Mouse (Mus musculus): Measurements from ENCODE around the gene Esyt3. TPM values are rescaled to one million over a fixed set of nuclear protein-coding genes. Genes with fewer than 3 reads are reported as not detected.
A peak's percentile ranks its signal among the peaks of the same experiment; 100 is the strongest.

Gene Esyt3
- polyA plus RNA-seq (2015; fragmentation: Nextera tagmentation; extraction: Ambion mirVana) = 0.38 TPM in 2 replicates

- H3K4me1 ChIP-seq (replicated peaks) = peaks cover 17% of the 10 kb centered on the region
- ATAC-seq (ENCODE audit: low FRiP score) = peak; percentile 84
- H3K36me3 ChIP-seq = no peaks in the 10 kb centered on the region
- H3K27ac ChIP-seq = no peak within 1 kb of the TSS
- peak within 1 kb of the TSS; percentile 68 for H3K9ac ChIP-seq
- peaks cover 64% of the 10 kb centered on the region for H3K27me3 ChIP-seq
- WGBS = under 1% methylated on average over 66 of the region's 66 CpGs
- H3K4me3 ChIP-seq = peak within 1 kb of the TSS; percentile 51
- peak within 1 kb of the TSS; percentile 97 for H3K4me2 ChIP-seq
- no peaks in the 10 kb centered on the region for H3K9me3 ChIP-seq
These were observed at the start of gene Esyt3 for GRCm38 (mm10) chr9:99357921-99358692. Esyt3 (minus strand) TSS chr9:99358557.

- H3K9me3 ChIP-seq = no peaks in the 10 kb centered on the region
- no peak overlapping the region for H3K4me3 ChIP-seq
- WGBS = 82% methylated on average over 9 of the region's 9 CpGs
- H3K9ac ChIP-seq = no peak overlapping the region
- H3K27me3 ChIP-seq = no peaks in the 10 kb centered on the region
- H3K4me1 ChIP-seq (replicated peaks) = peaks cover 4% of the 10 kb centered on the region; the same call in 1 of the 2 replicates
- ATAC-seq (ENCODE audit: low FRiP score) = no peak
- H3K4me2 ChIP-seq = no peak overlapping the region
- H3K36me3 ChIP-seq = peaks cover 31% of the 10 kb centered on the region
- no peak overlapping the region for H3K27ac ChIP-seq
These were observed 43.1 kb upstream of the Esyt3 start for GRCm38 (mm10) chr9:99401288-99401974.

GRCm38 (mm10) chr9:99400781-99401180 is 42.4 kb upstream of the Esyt3 start:
- WGBS = 85% methylated on average over 6 of the region's 6 CpGs
- no peak overlapping the region for H3K4me3 ChIP-seq
- H3K9me3 ChIP-seq = no peaks in the 10 kb centered on the region
- no peak overlapping the region for H3K4me2 ChIP-seq
- no peak for ATAC-seq (ENCODE audit: low FRiP score)
- no peak overlapping the region for H3K9ac ChIP-seq
- no peaks in the 10 kb centered on the region for H3K27me3 ChIP-seq
- H3K4me1 ChIP-seq (replicated peaks) = peaks cover 4% of the 10 kb centered on the region; the same call in 1 of the 2 replicates
- no peak overlapping the region for H3K27ac ChIP-seq
- peaks cover 31% of the 10 kb centered on the region for H3K36me3 ChIP-seq

- no peak for ATAC-seq (ENCODE audit: low FRiP score)
- peaks cover 34% of the 10 kb centered on the region for H3K36me3 ChIP-seq
These were observed 38.9 kb upstream of the Esyt3 start for GRCm38 (mm10) chr9:99397056-99397815.

GRCm38 (mm10) chr9:99394366-99394765 is 36.0 kb upstream of the Esyt3 start:
- ATAC-seq (ENCODE audit: low FRiP score) = no peak
- 63% methylated on average over 11 of the region's 11 CpGs for WGBS
- H3K27ac ChIP-seq = no peak overlapping the region
- H3K4me2 ChIP-seq = no peak overlapping the region
- no peak overlapping the region for H3K9ac ChIP-seq
- no peaks in the 10 kb centered on the region for H3K27me3 ChIP-seq
- no peaks in the 10 kb centered on the region for H3K9me3 ChIP-seq
- H3K36me3 ChIP-seq = peaks cover 45% of the 10 kb centered on the region
- H3K4me3 ChIP-seq = no peak overlapping the region
- H3K4me1 ChIP-seq (replicated peaks) = 0 out of 2 replicates have a peak, but pooled peaks cover 3% of the 10 kb centered on the region

More at GRCm38 (mm10) chr9:99397056-99397815, 38.9 kb upstream of the Esyt3 start:
- H3K27me3 ChIP-seq = no peaks in the 10 kb centered on the region
- H3K9ac ChIP-seq = no peak overlapping the region
- H3K9me3 ChIP-seq = no peaks in the 10 kb centered on the region
- H3K4me1 ChIP-seq (replicated peaks) = peaks cover 7% of the 10 kb centered on the region; the same call in 1 of the 2 replicates
- H3K4me3 ChIP-seq = no peak overlapping the region
- no peak overlapping the region for H3K27ac ChIP-seq
- 76% methylated on average over 13 of the region's 13 CpGs for WGBS
- H3K4me2 ChIP-seq = no peak overlapping the region

- no peaks in the 10 kb centered on the region for H3K27me3 ChIP-seq
- 0 out of 2 replicates have a peak, but pooled peaks cover 3% of the 10 kb centered on the region for H3K4me1 ChIP-seq (replicated peaks)
- no peak overlapping the region for H3K9ac ChIP-seq
- H3K27ac ChIP-seq = no peak overlapping the region
- no peak overlapping the region for H3K4me2 ChIP-seq
- WGBS = 92% methylated on average over 8 of the region's 8 CpGs
- H3K4me3 ChIP-seq = no peak overlapping the region
- no peak for ATAC-seq (ENCODE audit: low FRiP score)
- no peaks in the 10 kb centered on the region for H3K9me3 ChIP-seq
- peaks cover 52% of the 10 kb centered on the region for H3K36me3 ChIP-seq
These were observed 34.8 kb upstream of the Esyt3 start for GRCm38 (mm10) chr9:99393146-99393545.

GRCm38 (mm10) chr9:99391557-99391956 is 33.2 kb upstream of the Esyt3 start:
- H3K4me1 ChIP-seq (replicated peaks) = 0 out of 2 replicates have a peak, but pooled peaks cover 3% of the 10 kb centered on the region
- 95% methylated on average over 10 of the region's 10 CpGs for WGBS
- H3K9ac ChIP-seq = no peak overlapping the region
- no peaks in the 10 kb centered on the region for H3K9me3 ChIP-seq
- no peak overlapping the region for H3K4me2 ChIP-seq
- no peak overlapping the region for H3K4me3 ChIP-seq
- peaks cover 68% of the 10 kb centered on the region for H3K36me3 ChIP-seq
- H3K27me3 ChIP-seq = no peaks in the 10 kb centered on the region
- H3K27ac ChIP-seq = no peak overlapping the region
- no peak for ATAC-seq (ENCODE audit: low FRiP score)

GRCm38 (mm10) chr9:99390716-99391115 is 32.4 kb upstream of the Esyt3 start:
- Histone ChIP-seq H3K9ac (no peak overlapping the region), H3K27ac (no peak overlapping the region), H3K4me1 (replicated peaks) (0 out of 2 replicates have a peak, but pooled peaks cover 3% of the 10 kb centered on the region), H3K4me3 (no peak overlapping the region), H3K36me3 (peaks cover 75% of the 10 kb centered on the region), H3K4me2 (no peak overlapping the region), H3K9me3 (no peaks in the 10 kb centered on the region), H3K27me3 (no peaks in the 10 kb centered on the region)
- ATAC-seq (ENCODE audit: low FRiP score) = no peak
- WGBS = 33% methylated on average over 2 of the region's 2 CpGs

- Histone ChIP-seq H3K27ac (no peak overlapping the region), H3K9ac (no peak overlapping the region), H3K4me3 (no peak overlapping the region), H3K27me3 (no peaks in the 10 kb centered on the region), H3K4me1 (replicated peaks) (0 out of 2 replicates have a peak, but pooled peaks cover 3% of the 10 kb centered on the region), H3K36me3 (peaks cover 79% of the 10 kb centered on the region), H3K4me2 (no peak overlapping the region), H3K9me3 (no peaks in the 10 kb centered on the region)
- WGBS = 78% methylated on average over 5 of the region's 5 CpGs
- no peak for ATAC-seq (ENCODE audit: low FRiP score)
These were observed 31.8 kb upstream of the Esyt3 start for GRCm38 (mm10) chr9:99390201-99390600.

- Histone ChIP-seq H3K36me3 (peaks cover 76% of the 10 kb centered on the region), H3K27me3 (no peaks in the 10 kb centered on the region), H3K9me3 (no peaks in the 10 kb centered on the region), H3K4me3 (no peak overlapping the region), H3K4me2 (no peak overlapping the region), H3K27ac (no peak overlapping the region), H3K4me1 (replicated peaks) (0 out of 2 replicates have a peak, but pooled peaks cover 3% of the 10 kb centered on the region), H3K9ac (no peak overlapping the region)
- no peak for ATAC-seq (ENCODE audit: low FRiP score)
- WGBS = 93% methylated on average over 8 of the region's 8 CpGs
These were observed 31.1 kb upstream of the Esyt3 start for GRCm38 (mm10) chr9:99389506-99389905.

GRCm38 (mm10) chr9:99388856-99389255 is 30.5 kb upstream of the Esyt3 start:
- H3K4me2 ChIP-seq = no peak overlapping the region
- H3K4me3 ChIP-seq = no peak overlapping the region
- ATAC-seq (ENCODE audit: low FRiP score) = no peak
- 84% methylated on average over 9 of the region's 9 CpGs for WGBS
- H3K36me3 ChIP-seq = peaks cover 76% of the 10 kb centered on the region
- no peaks in the 10 kb centered on the region for H3K27me3 ChIP-seq
- H3K27ac ChIP-seq = no peak overlapping the region
- H3K9me3 ChIP-seq = no peaks in the 10 kb centered on the region
- no peaks in the 10 kb centered on the region for H3K4me1 ChIP-seq (replicated peaks)
- H3K9ac ChIP-seq = no peak overlapping the region

- Histone ChIP-seq H3K9me3 (no peaks in the 10 kb centered on the region), H3K4me2 (no peak overlapping the region), H3K9ac (no peak overlapping the region), H3K36me3 (peaks cover 74% of the 10 kb centered on the region), H3K4me1 (replicated peaks) (no peaks in the 10 kb centered on the region), H3K27ac (no peak overlapping the region), H3K4me3 (no peak overlapping the region), H3K27me3 (no peaks in the 10 kb centered on the region)
- no peak for ATAC-seq (ENCODE audit: low FRiP score)
- 71% methylated on average over 5 of the region's 5 CpGs for WGBS
These were observed 29.7 kb upstream of the Esyt3 start for GRCm38 (mm10) chr9:99388078-99388477.

All from hindbrain, embryonic 13.5 days (tissue).